Mouse (Mus musculus): ENCODE measurements around the gene Tcf3. TPM values are rescaled to one million over a fixed set of nuclear protein-coding genes. Genes with fewer than 3 reads are reported as not detected.

The Tcf3 gene
- polyA plus RNA-seq, 1 experiment from 2014 or later = 62.5 TPM

- ATAC-seq (ENCODE audit: low FRiP score) = no peak
- H3K4me3 ChIP-seq = no peak overlapping the region
- H3K36me3 ChIP-seq = peaks cover 12% of the 10 kb centered on the region
- no peaks in the 10 kb centered on the region for H3K9me3 ChIP-seq
- H3K27me3 ChIP-seq = peaks cover 10% of the 10 kb centered on the region
- 82% methylated on average over 3 of the region's 3 CpGs for WGBS
- no peak overlapping the region for H3K27ac ChIP-seq
- H3K9ac ChIP-seq = no peak overlapping the region; the same call in 1 of the 2 replicates
- H3K4me2 ChIP-seq = no peak overlapping the region
- H3K4me1 ChIP-seq (replicated peaks) = peaks cover 35% of the 10 kb centered on the region
Observed at GRCm38 (mm10) chr10:80434823-80435222, 1.4 kb upstream of the Tcf3 start.

GRCm38 (mm10) chr10:80434233-80434592 lies 766 bp upstream of the Tcf3 start:
- 12% methylated on average over 8 of the region's 8 CpGs for WGBS
- Histone ChIP-seq H3K9me3 (no peaks in the 10 kb centered on the region), H3K36me3 (peaks cover 18% of the 10 kb centered on the region), H3K27ac (peak overlapping the region; percentile 97; the same call in 1 of the 2 replicates), H3K9ac (no peak overlapping the region; the same call in 1 of the 2 replicates), H3K4me1 (replicated peaks) (peaks cover 38% of the 10 kb centered on the region), H3K27me3 (peaks cover 10% of the 10 kb centered on the region), H3K4me2 (peak overlapping the region; percentile 25; the same call in 1 of the 2 replicates), H3K4me3 (peak overlapping the region; percentile 89)
- no peak for ATAC-seq (ENCODE audit: low FRiP score)

GRCm38 (mm10) chr10:80432936-80433512 lies 423 bp downstream of the Tcf3 start:
- under 1% methylated on average over 53 of the region's 60 CpGs for WGBS
- H3K27ac ChIP-seq = peak overlapping the region; percentile 97
- ATAC-seq (ENCODE audit: low FRiP score) = 0 out of 2 replicates have a peak, but pooled peaks have one; percentile 17

DNA sequence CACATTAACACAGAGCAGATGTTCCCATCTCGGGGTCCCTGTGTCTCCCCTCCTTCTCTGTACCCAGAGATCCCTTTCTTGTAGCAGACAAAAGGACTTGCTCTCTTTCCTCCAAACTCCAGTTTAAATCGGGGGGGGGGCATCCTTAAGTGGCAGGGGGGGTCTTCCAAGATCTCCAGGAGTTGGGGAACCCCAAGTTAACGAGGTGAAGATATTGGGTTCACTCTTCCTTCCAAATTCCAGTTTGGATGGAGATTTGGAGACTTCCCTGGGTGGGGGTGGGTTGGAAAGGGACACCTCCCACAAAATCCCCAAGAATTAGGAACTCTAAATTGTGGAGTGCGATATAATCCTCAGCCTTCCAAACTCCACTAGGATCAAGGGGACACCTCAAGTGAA lies 1.1 kb downstream of the Tcf3 start:
- H3K27me3 ChIP-seq = peaks cover 2% of the 10 kb centered on the region; the same call in 1 of the 2 replicates
- peak overlapping the region; percentile 97 for H3K27ac ChIP-seq
- no peaks in the 10 kb centered on the region for H3K9me3 ChIP-seq
- no peak for ATAC-seq (ENCODE audit: low FRiP score)
- H3K4me2 ChIP-seq = peak overlapping the region; percentile 78
- H3K9ac ChIP-seq = peak overlapping the region; percentile 98
- WGBS = 0% methylated on average over 4 of the region's 4 CpGs
- H3K4me3 ChIP-seq = peak overlapping the region; percentile 89
- peaks cover 38% of the 10 kb centered on the region for H3K4me1 ChIP-seq (replicated peaks)
- peaks cover 36% of the 10 kb centered on the region for H3K36me3 ChIP-seq

More at GRCm38 (mm10) chr10:80432936-80433512, 423 bp downstream of the Tcf3 start:
- peaks cover 7% of the 10 kb centered on the region for H3K27me3 ChIP-seq
- H3K36me3 ChIP-seq = peaks cover 30% of the 10 kb centered on the region
- H3K4me3 ChIP-seq = peak overlapping the region; percentile 89
- H3K9me3 ChIP-seq = no peaks in the 10 kb centered on the region
- peak overlapping the region; percentile 78 for H3K4me2 ChIP-seq
- H3K9ac ChIP-seq = peak overlapping the region; percentile 98
- H3K4me1 ChIP-seq (replicated peaks) = peaks cover 38% of the 10 kb centered on the region

DNA sequence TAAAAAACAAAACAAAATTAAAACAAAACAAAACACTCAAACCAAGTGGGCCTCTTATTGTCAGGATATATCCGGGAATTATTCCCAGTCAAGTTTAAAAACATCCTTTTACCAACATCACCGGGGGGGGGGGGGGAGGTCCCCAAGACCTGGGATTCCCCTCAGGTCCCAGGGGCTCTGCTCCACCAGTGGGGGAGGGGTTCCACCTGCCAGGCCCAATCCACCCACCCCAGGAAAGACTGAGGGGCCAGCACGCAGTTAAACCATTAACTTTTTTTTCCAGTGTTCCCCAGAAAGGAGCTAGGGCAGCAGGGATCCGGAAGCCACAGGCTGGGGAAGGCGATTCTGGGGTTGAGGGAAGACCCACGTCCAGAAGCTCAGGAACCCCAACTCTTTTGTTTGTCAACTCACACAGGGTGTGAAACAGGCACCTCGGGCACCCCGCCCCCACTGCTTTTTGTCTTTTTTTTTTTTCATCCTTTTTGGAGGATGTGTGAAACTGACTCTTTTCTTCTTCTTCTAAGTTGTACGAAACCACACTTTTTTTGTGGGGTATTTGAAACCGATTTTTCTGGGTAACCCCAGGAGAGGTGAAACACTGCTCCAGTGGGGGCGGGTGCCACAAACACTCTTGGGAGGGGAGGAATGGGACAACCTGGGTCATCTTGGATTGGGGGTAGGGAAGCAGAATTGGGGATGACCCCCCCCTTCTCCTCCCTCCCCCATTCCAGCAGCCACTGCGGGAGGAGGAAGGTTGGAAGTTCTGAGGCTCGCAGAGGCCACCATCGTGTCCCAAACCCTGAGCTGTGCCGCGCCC lies 1.7 kb downstream of the Tcf3 start:
- Histone ChIP-seq H3K27me3 (peaks cover 2% of the 10 kb centered on the region; the same call in 1 of the 2 replicates), H3K4me2 (peak overlapping the region; percentile 78), H3K9me3 (no peaks in the 10 kb centered on the region), H3K9ac (peak overlapping the region; percentile 98), H3K4me1 (replicated peaks) (peaks cover 38% of the 10 kb centered on the region), H3K4me3 (peak overlapping the region; percentile 89), H3K36me3 (peaks cover 42% of the 10 kb centered on the region), H3K27ac (peak overlapping the region; percentile 60)
- WGBS = 15% methylated on average over 16 of the region's 16 CpGs
- ATAC-seq (ENCODE audit: low FRiP score) = no peak

DNA sequence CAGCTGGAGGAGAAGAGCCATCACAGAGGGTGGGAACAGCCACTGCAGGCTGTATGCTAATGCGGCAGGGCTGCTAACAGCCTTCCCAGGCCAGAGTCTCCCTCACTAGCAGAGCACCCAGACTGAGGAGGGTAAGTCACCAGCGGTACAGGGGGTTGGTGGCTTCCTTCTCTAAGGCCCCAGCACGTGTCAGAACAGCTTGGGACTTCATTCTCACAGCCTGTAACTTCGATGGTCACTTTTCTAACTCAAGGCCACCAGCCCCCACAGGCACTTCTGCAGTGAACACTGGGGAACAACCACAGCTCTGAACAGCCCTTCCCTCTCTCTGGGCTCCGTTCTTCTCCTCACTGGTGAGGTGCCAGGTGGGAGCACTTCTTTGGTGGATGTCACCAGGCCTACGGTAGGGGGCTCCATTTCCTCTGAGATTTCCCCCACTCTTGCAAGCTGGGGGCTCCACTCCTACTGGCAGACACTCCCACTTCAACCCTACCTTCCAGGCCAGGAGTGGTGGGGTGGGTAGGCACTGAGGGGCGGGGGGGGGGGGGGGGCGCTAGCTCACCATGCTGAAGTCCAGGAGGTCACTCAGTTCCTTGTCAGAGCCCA lies 3.0 kb downstream of the Tcf3 start:
- H3K36me3 ChIP-seq = peaks cover 55% of the 10 kb centered on the region
- no peak for ATAC-seq (ENCODE audit: low FRiP score)

DNA sequence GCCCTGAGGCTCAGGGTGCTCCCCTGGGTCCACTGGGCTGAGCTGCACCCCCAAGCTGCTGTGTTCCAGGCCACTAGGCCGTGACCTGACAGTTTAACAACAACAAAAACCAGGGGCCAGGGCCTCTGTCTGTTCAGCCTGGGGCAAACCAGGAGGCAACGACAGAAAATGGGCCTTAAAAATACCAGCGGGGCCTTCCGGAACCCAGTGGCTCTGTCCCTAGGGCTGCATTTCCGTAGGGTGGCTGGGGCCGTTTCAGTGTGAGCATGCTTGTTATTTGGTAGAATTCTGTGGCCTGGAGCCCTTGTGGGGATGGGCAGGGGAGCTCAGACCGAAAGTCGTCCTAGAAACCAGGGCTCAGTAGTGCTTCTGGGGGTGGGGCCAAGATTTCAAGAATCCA lies 3.6 kb downstream of the Tcf3 start:
- Histone ChIP-seq H3K27ac (no peak overlapping the region), H3K27me3 (no peaks in the 10 kb centered on the region), H3K4me3 (no peak overlapping the region), H3K36me3 (peaks cover 62% of the 10 kb centered on the region), H3K9me3 (no peaks in the 10 kb centered on the region), H3K4me2 (no peak overlapping the region), H3K9ac (peak overlapping the region; percentile 39; the same call in 1 of the 2 replicates), H3K4me1 (replicated peaks) (peaks cover 35% of the 10 kb centered on the region)
- 85% methylated on average over 8 of the region's 8 CpGs for WGBS
- ATAC-seq (ENCODE audit: low FRiP score) = no peak

More for the DNA sequence above, 3.0 kb downstream of the Tcf3 start:
- Histone ChIP-seq H3K4me2 (no peak overlapping the region), H3K27ac (peak overlapping the region; percentile 18; the same call in 1 of the 2 replicates), H3K4me3 (no peak overlapping the region), H3K9ac (peak overlapping the region; percentile 29; the same call in 1 of the 2 replicates), H3K9me3 (no peaks in the 10 kb centered on the region), H3K27me3 (no peaks in the 10 kb centered on the region), H3K4me1 (replicated peaks) (peaks cover 35% of the 10 kb centered on the region)
- WGBS = 78% methylated on average over 8 of the region's 8 CpGs

DNA sequence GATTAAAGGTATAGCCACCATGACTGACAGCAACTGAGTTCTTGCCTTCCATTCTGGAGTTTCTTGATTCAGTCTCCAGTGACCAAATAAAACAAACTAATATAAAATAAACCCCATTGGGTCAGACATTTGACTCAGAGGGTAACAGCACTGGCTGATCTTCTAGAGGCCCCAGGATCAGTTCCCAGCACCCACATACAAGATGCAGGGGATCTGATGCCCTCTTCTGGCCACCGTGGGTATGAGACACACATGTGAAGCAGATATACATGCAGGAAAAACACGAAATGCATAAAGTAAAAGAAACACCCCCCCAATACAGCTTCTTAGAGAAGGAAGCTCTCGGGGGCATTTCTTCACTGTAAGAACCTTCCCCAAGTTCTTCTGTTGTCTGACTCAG lies 8.4 kb downstream of the Tcf3 start:
- no peaks in the 10 kb centered on the region for H3K9me3 ChIP-seq
- peaks cover 81% of the 10 kb centered on the region for H3K36me3 ChIP-seq
- no peak overlapping the region for H3K9ac ChIP-seq
- H3K4me1 ChIP-seq (replicated peaks) = peaks cover 46% of the 10 kb centered on the region
- no peaks in the 10 kb centered on the region for H3K27me3 ChIP-seq
- 94% methylated on average over 3 of the region's 3 CpGs for WGBS
- no peak overlapping the region; the same call in 1 of the 2 replicates for H3K27ac ChIP-seq
- no peak for ATAC-seq (ENCODE audit: low FRiP score)
- H3K4me3 ChIP-seq = no peak overlapping the region
- H3K4me2 ChIP-seq = no peak overlapping the region

DNA sequence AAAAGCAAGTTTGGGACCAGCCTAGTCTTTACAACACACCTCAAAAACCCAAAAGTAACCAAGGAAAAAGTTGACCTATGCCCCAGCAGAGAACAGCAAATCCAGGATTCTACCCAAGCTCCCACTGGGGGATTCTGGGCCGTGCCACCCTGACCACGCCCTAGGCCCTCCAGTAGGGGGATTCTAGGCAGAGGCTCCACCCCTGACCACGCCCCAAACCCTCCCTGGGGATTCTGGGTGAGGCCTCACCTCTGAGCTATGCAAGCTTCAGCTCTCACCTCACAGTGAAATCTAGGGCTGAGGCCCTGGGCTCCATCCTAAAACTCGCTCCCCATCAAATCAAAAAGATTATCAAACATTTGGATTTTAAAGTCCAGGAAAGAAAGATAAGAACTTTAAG lies 9.9 kb downstream of the Tcf3 start:
- Histone ChIP-seq H3K9me3 (no peaks in the 10 kb centered on the region), H3K27ac (peak overlapping the region; percentile 87), H3K4me1 (replicated peaks) (peaks cover 55% of the 10 kb centered on the region), H3K4me3 (no peak overlapping the region), H3K36me3 (peaks cover 81% of the 10 kb centered on the region), H3K4me2 (no peak overlapping the region), H3K27me3 (no peaks in the 10 kb centered on the region), H3K9ac (no peak overlapping the region)
- no peak for ATAC-seq (ENCODE audit: low FRiP score)
- WGBS = 59% methylated on average over 4 of the region's 4 CpGs

GRCm38 (mm10) chr10:80421651-80422472 lies 11.6 kb downstream of the Tcf3 start:
- WGBS = 79% methylated on average over 9 of the region's 9 CpGs
- H3K27ac ChIP-seq = peak overlapping the region; percentile 87
- H3K9me3 ChIP-seq = no peaks in the 10 kb centered on the region
- peak overlapping the region; percentile 25; the same call in 1 of the 2 replicates for H3K4me2 ChIP-seq
- H3K36me3 ChIP-seq = peaks cover 81% of the 10 kb centered on the region
- peak; percentile 52 for ATAC-seq (ENCODE audit: low FRiP score)
- no peaks in the 10 kb centered on the region for H3K27me3 ChIP-seq
- H3K9ac ChIP-seq = peak overlapping the region; percentile 55; the same call in 1 of the 2 replicates
- peaks cover 70% of the 10 kb centered on the region for H3K4me1 ChIP-seq (replicated peaks)
- H3K4me3 ChIP-seq = no peak overlapping the region

- H3K27ac ChIP-seq = peak overlapping the region; percentile 87
- H3K9me3 ChIP-seq = no peaks in the 10 kb centered on the region
- peaks cover 81% of the 10 kb centered on the region for H3K36me3 ChIP-seq
- ATAC-seq (ENCODE audit: low FRiP score) = no peak
- no peak overlapping the region for H3K4me2 ChIP-seq
- H3K27me3 ChIP-seq = no peaks in the 10 kb centered on the region
- no peak overlapping the region for H3K4me3 ChIP-seq
- peaks cover 70% of the 10 kb centered on the region for H3K4me1 ChIP-seq (replicated peaks)
- WGBS = 91% methylated on average over 8 of the region's 8 CpGs
- H3K9ac ChIP-seq = no peak overlapping the region
Observed at GRCm38 (mm10) chr10:80421208-80421607, 12.2 kb downstream of the Tcf3 start.
